Mouse (Mus musculus): ENCODE results near the gene Papola. TPM values are rescaled to one million over a fixed set of nuclear protein-coding genes. Genes with fewer than 3 reads are reported as not detected.
A peak's percentile ranks its signal among the peaks of the same experiment; 100 is the strongest.

The Papola gene
- 100 to 1,000 TPM; 168 to 174 TPM for total RNA-seq (2021)

DNA sequence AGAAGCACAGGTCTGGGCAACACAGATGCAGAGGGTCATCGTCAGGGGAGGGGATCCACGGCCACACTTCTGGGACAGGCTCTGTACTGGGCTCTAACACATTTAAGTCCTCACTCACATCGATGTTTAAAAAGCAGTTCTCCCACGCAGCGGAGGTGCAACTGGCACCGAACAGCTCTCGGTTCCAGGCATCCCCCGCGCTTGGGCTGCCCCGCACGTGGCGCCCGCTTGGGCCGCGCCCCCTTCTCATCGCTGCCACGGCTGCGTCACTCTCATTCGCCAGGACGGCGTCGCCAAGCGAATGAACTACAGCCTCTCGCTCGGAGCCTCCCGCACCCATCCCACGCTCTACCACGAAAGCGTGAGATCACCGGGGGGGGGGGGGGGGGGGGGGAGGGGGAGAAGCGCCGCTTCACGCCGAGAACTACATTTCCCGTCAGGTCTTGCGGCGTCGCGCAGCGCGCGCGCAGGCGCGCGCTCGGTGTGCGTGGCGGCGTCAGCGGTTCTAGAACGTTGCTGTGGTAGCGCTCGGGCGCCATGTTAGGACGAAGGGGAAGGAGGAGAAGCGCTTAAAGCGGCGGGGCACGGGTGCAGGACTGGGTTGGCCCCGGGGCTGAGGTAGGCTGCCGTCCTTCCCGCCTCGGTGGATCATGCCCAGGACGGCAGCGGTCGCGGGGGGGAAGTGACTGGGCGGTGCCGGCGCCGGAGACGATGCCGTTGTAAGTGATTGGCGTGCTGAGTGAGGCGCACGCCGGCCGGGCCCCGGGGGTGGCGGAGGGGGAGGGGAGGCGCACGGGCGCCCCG is at the start of gene Papola:
TSS of gene Papola (plus strand) at position 499 of the 804 bp plus-strand sequence.
- peak; percentile 90 for DNase-seq

DNA sequence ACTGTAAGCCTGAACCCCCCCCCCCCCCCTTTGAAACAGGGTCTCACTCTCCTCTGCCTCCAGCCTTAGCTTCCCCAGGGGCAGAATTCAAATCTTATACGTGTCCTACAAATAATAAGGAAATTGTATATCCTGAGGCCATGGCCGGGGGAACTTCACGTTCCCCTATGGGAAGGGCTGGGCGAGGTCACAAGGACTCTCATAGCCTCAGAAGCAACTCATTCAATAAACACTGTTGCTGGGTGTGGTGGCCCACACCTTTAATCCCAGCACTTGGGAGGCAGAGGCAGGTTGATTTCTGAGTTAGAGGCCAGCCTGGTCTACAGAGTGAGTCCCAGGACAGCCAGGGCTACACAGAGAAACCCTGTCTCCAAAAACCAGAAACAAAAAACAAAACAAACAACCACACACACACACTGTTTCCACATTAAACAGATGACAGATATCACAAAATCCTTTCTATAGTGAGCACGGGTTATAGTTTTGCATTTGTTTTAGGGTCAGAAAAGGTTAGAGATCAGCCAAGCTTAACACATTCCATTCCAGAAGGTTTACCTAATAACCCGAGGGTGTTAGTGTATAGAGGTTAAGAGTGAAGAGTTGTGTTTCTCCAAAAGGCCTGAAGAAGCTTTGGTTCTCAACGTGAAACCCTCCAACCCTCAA is 49.1 kb upstream of the Papola start:
- no peak for DNase-seq

DNA sequence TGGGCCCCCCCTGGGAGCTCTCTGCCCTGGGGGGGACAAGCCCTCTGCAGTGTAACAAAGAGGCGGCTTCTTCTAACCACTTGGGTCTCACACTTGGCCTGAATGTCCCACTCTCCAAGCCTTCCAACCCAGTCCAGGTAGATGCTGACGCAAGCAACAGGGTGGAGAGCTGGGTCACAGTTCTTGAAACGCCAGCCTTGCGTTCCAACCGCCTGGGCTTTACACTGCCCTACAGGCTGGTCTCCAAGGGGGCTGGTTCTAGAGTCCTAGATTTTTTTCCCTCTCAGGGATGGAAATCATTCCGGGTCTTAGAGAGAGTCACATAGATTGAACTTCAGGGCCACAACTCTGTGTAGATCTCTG is 48.6 kb upstream of the Papola start:
- DNase-seq: no peak

DNA sequence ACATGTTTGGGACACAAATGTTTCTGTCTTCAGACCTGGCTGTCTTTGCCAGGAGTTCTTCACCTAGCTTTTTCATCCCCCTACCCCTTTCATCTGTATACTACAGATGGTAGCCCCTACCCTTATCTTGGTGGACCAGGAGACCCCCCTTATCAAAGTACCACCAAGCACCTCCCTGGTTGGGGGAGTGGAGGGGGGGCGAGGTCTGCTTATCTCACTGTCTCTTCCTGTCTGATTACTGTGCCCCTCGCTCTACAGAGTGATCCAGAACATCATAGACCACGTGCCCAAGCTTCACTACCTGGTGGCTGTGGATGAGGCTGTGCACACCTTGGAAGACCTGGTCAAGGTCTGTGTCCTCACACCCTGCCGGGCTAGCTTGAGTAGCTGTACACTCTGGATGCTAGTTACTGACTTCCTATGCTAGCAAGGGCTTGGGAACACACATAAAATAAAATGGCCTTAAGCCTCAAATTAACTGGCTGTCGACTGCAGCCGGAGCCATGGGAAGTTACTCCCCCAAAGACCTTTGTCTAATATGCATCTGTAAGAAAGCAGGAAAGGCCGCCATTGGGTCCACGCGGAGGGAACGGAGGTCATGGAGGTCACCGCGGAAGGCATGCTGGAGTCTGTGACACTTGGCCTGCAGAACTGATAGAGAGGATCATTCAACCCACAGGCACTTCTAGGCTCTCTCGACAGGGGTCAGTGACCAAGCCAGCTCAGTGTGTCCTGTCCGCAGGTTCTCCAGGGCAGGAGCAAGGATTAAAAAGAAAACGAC is 46.0 kb upstream of the Papola start:
- no peak for DNase-seq

DNA sequence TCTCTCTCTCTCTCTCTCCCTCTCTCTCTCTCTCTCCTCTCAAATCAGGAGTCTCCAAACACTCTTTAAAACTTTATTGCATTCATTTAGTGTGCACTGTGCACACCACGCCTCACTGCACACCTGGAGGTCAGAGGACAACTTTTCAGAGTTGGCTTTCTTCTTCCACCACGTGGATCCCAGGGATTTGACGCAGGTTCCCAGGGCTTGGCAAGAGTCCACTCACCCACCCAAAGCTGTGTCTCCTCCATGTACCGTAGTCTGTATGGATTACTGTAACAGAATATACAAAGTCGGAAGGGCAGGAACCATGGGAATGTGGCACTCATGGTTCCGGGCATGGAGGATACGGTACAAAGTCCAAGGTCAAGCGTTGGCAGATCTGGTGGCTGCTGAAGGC is 44.8 kb upstream of the Papola start:
- no peak for DNase-seq

DNA sequence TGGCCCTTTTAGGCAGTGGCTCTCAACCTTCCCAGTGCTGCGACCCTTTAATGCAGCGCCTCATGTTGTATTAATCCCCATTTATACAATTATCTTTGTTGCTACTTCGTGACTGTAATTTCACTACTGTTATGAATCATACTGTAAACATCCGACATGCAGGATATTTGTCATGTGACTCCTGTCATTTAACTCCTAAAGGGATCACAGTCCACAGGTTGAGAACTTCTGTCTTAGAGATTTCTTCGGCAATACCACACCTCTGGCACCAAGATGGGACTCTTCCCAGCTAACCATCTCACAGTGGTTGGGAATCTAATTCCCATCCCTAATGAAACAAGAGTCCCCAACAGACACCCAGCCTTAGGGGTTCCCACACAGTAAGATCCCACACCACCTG is 36.4 kb upstream of the Papola start:
- no peak for DNase-seq

DNA sequence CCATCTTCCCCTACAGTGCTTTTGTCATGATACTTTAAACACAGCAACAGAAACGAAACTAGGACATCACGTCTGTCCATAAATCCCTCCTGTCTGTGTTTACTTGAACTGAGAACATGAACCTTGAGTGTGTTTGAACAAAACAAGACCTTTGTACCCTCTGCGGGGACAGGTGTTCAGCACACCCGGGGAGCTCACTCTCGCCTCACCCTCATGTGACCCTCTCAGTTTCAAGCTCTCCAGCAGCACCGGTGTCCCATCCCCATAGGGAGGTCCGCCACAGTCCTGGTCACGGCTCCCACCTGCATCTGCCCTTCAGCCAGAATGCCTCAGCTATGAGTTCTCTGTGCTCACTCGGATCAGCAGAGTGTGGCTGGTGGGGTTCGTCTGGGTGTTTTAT is 30.7 kb upstream of the Papola start:
- DNase-seq: no peak

DNA sequence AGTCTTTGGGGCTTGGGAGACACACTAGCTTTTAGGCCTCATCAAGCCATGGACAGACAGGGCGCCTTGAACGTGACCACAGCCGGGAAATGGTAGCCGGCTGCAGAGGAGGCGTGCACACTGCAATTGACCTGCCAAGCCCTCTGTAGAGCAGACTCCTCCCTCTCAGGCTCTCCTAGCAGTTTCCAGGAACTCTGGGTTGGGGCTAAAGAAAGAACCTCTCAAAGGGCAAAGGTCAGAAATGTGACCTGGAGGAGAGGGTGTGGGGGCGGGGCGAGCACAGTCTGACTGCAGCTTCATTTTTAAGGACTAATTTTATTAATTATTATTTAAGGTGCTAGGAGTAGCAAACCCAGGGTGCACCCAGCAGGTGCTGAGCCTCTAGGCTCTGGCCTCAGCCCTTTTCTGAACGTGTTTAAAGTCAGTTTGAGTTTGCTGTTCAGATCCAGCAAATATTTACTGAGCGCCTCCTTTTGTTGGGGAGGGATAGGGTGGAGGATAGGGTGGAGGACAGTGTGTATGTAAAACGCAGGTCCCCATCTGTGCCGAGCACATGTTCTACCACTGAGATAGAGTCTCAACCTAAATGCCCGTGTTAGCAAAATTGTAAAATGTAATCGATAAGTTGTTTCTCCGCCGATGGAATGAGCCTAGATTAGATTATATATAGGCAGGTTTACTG is 26.5 kb upstream of the Papola start:
- no peak for DNase-seq

DNA sequence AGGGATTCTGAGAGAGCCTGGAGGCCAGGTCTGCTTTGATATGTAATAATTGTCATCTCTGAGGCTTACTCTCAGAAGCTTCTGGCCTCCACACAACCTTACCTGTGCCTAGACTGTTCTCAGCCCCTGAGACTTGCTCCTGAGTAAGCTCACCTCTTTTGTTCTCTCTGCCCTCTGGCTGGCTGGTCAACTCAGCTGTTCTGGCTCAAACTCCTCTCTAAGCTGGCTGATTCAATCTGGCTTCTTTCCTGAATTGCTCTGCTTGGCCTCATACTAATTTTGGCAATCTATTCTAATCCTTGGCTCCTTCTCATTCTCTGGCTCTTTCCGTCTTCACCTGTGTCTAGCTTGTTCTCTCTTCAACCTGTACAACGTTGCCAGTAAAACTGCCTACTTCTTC is 25.6 kb upstream of the Papola start:
- no peak for DNase-seq

DNA sequence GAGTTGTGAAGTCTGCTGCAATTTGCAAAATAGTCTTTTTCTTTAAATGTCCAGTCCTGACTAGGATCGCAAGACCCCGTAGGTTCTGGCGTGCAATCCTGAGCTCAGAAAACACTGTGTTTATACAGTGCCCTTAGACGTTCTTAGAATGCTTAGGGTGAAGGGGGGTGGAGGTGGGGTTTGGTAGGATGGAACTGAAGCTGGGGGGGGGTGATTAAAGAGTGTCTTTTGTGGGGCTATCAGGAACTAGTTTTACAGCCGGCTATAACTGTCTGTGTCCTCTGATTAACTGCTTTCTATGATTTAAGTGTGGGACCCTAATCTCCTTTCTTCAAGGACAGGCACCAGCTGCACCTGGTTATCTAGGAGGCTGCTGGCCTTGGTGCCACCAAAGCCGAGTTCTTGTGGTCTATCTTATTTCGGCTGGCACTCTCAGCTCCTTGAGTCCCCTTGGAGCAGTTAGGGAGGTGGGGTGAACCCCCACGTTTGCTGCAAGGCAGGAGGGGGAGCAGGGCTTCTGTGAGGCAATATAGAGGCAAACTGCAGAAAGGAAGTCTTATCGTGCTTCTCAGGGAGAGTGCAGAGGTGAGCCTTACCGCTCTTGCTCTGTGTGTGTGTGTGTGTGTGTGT is 24.5 kb upstream of the Papola start:
- no peak for DNase-seq

DNA sequence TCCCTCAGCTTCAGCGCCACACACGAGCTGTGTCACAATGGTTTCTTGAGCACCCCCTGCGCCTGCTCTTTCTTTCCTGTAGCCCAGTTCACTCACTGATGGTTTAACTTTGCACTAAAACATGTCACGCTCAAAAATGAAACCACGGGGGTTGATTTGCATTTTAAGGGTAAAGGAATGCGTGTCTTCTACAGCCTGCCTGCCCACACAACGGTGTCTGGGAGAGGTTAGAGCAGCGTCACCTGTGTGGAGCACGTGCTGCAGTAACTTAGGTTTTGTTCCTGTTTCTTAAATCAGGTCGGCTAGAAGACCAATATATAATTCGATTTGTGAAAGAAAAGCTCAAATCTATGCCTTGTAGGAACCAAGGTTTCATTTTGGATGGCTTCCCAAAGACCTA is 23.3 kb upstream of the Papola start:
- DNase-seq: no peak

DNA sequence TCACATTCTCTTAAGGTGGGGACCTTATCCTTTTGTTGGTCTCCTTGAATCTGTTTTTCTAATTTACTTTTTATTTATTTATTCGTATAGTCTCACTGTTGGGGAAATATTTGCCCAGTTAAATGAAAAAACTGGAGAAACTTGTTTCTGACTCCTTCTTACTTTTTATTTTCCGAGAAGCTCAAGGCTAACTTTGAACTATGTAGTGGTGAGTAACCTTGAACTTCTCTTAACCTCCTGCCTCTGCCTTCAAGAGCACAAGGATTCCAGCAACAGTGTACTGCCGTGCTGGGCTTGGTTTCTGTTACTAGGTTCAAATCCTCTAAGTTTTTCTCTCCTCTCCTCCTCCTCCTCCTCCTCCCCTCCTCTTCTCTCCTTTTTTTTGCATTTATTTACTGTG is 22.9 kb upstream of the Papola start:
- DNase-seq: no peak

DNA sequence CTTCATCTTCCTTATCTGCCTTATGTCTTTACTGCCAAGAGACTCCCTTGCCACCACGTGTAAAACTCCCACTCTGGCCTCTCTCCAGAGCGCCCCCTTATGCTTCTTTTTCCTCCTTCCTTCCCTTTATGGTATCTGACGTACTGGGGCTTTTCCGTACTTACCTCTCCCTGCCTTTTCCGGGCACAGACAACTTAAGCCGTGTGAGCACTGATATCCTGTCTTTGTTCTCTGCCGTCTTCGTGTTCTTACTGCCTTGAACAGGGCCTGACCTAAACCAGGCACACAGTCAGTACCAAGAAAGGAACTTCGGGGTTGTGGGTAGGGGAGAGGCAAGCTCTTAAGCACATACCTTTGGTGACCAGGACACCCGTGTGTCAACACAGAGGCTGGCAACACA is 14.8 kb upstream of the Papola start:
- DNase-seq: no peak

DNA sequence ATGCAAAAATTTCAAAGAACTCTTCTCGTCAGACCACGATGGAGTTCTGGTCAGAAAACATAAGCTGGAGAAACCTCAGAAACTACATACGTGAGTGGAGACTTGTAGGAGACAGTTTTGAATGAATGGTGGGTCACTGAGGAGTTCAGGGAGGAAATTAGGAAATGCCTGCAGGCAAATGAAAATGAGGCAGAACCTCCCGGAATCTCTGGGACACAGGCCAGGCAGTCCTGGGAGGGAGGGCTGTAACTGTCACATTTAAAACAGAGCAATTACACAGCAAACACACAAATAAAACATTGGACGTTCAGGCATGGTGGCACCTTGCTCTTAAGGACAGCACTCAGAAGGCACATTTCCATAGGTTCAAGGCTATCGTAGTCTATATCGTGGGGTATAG is 9.6 kb upstream of the Papola start:
- no peak for DNase-seq

DNA sequence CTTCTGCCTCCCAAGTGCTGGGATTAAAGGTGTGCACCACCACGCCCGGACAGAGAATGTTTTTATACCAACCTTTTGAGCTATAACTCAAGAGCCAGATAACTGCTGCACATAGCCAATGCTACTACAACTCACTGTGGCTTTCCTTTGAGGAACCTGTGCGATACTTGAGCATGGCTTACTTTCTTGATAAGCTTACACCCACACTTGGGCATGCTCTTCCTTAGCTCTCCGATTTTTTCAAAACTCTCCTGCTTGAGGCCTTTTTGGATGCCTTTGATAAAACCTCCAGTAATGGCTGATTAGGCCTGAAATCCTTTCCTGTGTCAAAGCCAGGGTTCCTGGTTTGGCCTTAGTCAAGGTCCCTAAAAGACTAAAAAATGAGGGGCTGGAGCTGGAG is 6.8 kb upstream of the Papola start:
- DNase-seq: no peak

DNA sequence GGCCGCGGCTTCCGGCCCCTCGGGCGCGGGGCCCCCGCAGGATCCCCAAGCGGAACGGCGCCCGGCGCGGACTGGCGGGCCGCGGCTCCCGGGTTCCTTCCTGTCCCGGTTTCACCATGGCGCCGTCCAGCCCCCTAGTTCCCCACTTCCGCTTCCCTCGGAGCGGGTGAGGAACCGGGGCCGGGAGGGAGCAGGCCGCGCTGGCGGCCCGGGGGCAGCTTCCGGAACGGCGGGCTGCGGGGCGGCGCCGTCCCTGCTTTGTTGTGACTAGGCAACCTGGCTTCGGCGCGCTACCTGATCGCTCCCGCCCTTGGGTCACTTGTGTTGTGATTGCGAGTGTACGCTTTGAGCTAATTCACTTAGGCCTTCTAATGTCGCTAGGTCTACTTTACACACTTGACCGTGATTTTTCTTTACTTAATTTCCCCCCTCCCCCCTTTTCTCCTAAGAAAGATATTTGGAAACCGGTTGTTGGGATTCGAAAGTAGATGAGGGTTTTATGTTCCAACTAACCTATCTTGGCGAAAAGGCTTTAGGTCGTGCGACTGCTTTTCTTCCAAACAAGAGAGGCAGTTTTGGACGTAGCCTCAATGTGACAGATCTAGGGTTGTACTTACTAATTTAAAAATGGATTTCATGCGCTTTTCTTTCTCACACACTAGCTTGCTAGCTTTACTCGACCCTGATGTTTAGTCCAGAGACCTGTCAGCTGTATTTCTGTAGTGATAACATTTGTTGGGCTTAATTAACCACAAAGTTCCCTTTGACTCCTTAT is 693 bp downstream of the Papola start:
- DNase-seq: peak; percentile 79

DNA sequence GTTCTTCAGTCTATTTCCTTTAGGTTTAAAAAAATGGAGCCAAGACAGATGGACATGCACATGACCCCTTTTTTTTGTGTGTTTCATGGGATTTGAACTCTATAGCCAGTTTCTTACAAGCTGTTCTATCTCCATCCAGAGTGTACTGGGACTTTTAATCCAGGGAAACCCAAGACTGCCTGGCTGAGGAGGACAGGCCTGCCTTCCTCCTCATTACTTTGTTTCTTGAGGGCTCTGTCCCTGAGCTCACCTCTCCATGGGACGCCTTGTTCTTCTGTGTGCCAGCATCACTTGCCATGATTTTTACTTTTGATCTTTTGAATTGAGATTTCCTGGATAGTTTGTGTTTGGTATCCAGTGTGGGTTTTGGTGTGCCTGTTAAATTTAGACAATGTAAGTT is 1.6 kb downstream of the Papola start:
- no peak for DNase-seq

DNA sequence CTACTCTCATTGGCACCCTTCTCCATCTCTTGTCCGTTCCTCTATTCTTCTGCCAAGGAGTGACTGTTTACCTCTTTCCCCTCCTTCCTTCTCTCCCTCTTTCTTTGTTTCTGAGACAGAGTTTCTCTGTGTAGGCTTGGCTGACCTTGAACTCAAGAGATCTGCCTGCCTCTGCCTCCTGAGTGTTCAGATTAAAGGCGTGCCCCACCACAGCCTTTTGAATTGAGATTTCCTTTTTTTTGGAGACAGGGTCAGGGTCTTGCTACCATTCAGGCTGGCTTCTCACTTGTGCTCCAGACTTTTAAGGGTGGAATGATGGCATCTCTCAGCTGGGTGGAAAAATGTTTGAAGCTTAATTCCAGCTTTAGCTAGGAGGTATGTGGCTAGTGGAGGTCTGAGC is 3.1 kb downstream of the Papola start:
- DNase-seq: no peak

DNA sequence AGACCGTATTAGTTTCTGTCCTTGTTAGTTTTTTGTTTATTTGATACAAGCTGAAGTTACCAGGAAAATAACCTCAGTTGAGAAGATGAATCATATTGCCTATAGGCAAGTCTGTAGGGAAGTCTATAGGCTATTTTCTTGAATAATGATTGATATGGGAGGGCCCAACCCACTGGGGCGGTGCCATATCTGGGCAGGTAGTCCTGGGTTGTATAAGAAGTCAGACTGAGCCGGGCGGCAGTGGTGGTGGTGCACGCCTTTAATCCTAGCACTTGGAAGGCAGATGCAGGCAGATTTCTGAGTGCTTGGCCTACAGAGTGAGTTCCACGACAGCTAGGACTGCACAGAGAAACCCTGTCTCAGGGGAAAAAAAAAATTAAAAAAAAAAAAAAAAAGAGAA is 5.4 kb downstream of the Papola start:
- DNase-seq: no peak

DNA sequence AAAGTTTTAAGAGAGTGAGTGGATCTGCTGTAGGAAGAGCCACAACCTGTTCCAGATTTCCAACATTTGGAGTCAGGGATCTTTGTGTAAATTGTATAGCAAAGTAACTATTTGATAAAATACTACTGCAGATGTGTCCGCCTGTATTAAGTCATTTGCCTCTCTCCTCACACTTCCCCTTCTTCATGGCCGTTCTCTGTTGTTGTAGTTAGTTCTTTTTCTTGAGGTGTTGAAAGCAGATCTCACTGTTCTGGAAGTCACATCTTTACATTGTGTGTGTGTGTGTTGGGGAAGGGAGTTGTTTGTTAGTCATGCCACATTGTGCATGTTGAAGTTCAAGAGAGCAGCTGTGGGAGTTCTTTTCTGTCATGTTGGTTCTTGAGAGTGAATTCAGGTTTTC is 10.4 kb downstream of the Papola start:
- DNase-seq: no peak

DNA sequence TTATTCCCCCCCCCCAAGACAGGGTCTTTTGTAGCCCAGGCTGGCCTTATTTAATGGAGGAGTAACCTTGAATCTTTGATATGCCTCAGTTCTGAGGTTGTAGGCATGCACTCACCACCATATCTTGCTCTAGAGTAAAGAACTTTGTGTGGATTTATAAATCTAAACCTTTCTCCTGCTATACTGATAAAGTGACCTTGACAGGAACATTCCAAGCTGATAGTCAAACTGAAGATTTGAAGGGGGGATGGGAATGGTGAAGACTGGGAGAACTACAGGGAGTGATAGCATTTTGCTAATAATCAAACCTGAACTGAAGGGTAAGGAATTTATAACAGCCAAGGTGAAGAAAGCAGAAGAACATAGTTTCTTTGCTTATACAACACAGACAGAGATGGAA is 13.5 kb downstream of the Papola start:
- no peak for DNase-seq

DNA sequence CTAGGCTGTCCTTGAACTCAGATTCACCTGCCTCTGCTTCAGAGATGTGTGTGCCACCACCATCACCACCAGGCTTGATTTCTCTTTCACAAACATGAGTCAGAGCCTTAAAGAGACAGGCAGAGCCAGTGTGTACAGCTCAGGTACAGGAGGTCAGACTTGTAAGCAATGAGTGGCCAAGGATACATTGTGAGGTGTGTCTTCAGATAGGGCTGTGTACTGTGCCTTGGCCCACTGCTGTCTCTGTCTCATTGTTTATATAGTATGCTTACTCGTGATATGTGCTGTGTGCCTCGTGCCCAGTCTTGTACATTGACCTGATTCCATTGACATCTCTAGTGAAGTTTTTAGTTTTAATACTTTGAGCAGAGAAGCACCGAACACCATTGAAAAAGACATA is 21.3 kb downstream of the Papola start:
- no peak for DNase-seq
